Mouse (Mus musculus) activated CD4-positive, CD25-positive, alpha-beta regulatory T cell, adult 9 weeks (primary cell): Measurements from ENCODE around the gene Gm14685. TPM values are rescaled to one million over a fixed set of nuclear protein-coding genes. Genes with fewer than 3 reads are reported as not detected.

Experiments used
- polyA plus RNA-seq: library from polyadenylated mRNA; unstranded; fragments of 100-300 nt; shearing (Covaris generic); gene quantifications from one replicate; pipeline ENCODE4 v1.2.1, GENCODE M21; 2017

Gm14685 gene
- not detected for polyA plus RNA-seq

DNA sequence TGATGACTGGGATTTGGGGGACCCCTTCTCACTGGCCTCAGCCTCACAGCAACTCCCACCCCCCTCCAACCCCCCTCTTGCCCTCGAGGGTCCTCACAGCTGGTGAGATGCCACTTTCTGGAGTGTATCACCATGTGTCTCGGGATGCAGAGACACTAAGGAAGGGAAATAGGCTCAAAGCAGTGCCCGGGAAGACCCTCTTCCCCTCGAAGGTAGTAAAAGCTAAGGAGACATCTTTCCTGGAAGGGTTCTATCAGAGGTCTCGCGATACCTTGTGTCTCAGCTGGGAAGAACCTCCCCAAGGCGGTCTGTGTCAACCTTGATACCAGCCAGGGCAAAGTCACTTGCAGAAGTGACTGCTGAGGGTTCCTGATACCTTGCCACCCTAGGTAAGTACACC lies at the start of gene Gm14685:
Gene Gm14685 (plus strand): TSS at position 301 of the 400 bp plus-strand sequence.

GRCm38 (mm10) chrX:73082267-73083055 lies 34.4 kb upstream of the Gm14685 start, which contains the start of gene Xlr4a:
Gene Xlr4a, minus strand, starts transcription at chrX:73082478.

GRCm38 (mm10) chrX:73096941-73097508 lies 19.8 kb upstream of the Gm14685 start, which contains the start of gene Xlr3a:
Gene Xlr3a, minus strand, starts transcription at chrX:73097095.

GRCm38 (mm10) chrX:73148496-73148895 lies 31.6 kb downstream of the Gm14685 start, which contains the start of gene Xlr5b:
Gene Xlr5b, plus strand, starts transcription at chrX:73148796.

GRCm38 (mm10) chrX:73149350-73149749 lies 32.5 kb downstream of the Gm14685 start, which contains the start of gene DXBay18:
Gene DXBay18, minus strand, starts transcription at chrX:73149450.

GRCm38 (mm10) chrX:73176889-73177288 lies 60.0 kb downstream of the Gm14685 start, which contains the start of gene Spin2d:
Gene Spin2d, minus strand, starts transcription at chrX:73176989.

Other genes starting within 250 kb of the Gm14685 start
- gene Cetn2, start 198.6 kb upstream of the Gm14685 start, polyA plus RNA-seq, result 137 TPM
- 22.0 TPM for gene Nsdhl, start 198.5 kb upstream of the Gm14685 start, polyA plus RNA-seq
- gene Zfp185, start 129.7 kb upstream of the Gm14685 start, polyA plus RNA-seq, result not detected
- not detected for gene Pnma5, start 79.9 kb upstream of the Gm14685 start, polyA plus RNA-seq
- gene Pnma3, start 52.3 kb upstream of the Gm14685 start, polyA plus RNA-seq, result not detected
- 115 TPM for gene Xlr4a, start 34.6 kb upstream of the Gm14685 start, polyA plus RNA-seq
- 1.6 TPM for gene Xlr3a, start 20.0 kb upstream of the Gm14685 start, polyA plus RNA-seq
- not detected for gene Xlr5b, start 31.7 kb downstream of the Gm14685 start, polyA plus RNA-seq
- not detected for gene DXBay18, start 32.4 kb downstream of the Gm14685 start, polyA plus RNA-seq
- not detected for gene Spin2d, start 59.9 kb downstream of the Gm14685 start, polyA plus RNA-seq
- 14.3 TPM for gene Xlr3b, start 75.2 kb downstream of the Gm14685 start, polyA plus RNA-seq
- gene Xlr4b, start 97.3 kb downstream of the Gm14685 start, polyA plus RNA-seq, result 134 TPM
- 2.0 TPM for gene F8a, start 111.2 kb downstream of the Gm14685 start, polyA plus RNA-seq
- gene Xlr4c, start 126.1 kb downstream of the Gm14685 start, polyA plus RNA-seq, result 86.1 TPM
- not detected for gene Xlr3c, start 148.3 kb downstream of the Gm14685 start, polyA plus RNA-seq
- gene Xlr5a, start 175.9 kb downstream of the Gm14685 start, polyA plus RNA-seq, result not detected
- not detected for gene Xlr5c, start 175.9 kb downstream of the Gm14685 start, polyA plus RNA-seq
- gene Gm45015, start 219.8 kb downstream of the Gm14685 start, polyA plus RNA-seq, result not detected
- 26.3 TPM for gene Zfp275, start 225.6 kb downstream of the Gm14685 start, polyA plus RNA-seq